Mouse (Mus musculus) spleen, postnatal 0 days (tissue): Measurements from ENCODE around the gene Krtap5-5. TPM values are rescaled to one million over a fixed set of nuclear protein-coding genes. Genes with fewer than 3 reads are reported as not detected.

Experiments
- polyA plus RNA-seq: library from polyadenylated mRNA; unstranded; fragments of >200 nt; fragmentation: Nextera tagmentation; extraction: Ambion mirVana; gene quantifications from 2 replicates; pipeline ENCODE4 v1.2.1, GENCODE M21; 2015

Gene Krtap5-5
- not detected in 2 replicates for polyA plus RNA-seq

GRCm38 (mm10) chr7:142229871-142230270 is at the start of gene Krtap5-5:
Gene Krtap5-5, minus strand, starts transcription at chr7:142229971.

GRCm38 (mm10) chr7:142274263-142274662 is 44.5 kb upstream of the Krtap5-5 start, which contains the start of gene Gm4559:
Gene Gm4559, minus strand, starts transcription at chr7:142274363.

GRCm38 (mm10) chr7:142258254-142258653 is 28.5 kb upstream of the Krtap5-5 start, which contains the start of gene Gm2431:
Gene Gm2431, minus strand, starts transcription at chr7:142258354.

GRCm38 (mm10) chr7:142240978-142241377 is 11.2 kb upstream of the Krtap5-5 start, which contains the start of gene Gm40460:
Gene Gm40460, minus strand, starts transcription at chr7:142241078.

GRCm38 (mm10) chr7:142211559-142211958 is 18.2 kb downstream of the Krtap5-5 start, which contains the start of gene Gm7579:
Gene Gm7579, plus strand, starts transcription at chr7:142211859.

GRCm38 (mm10) chr7:142201064-142201463 is 28.7 kb downstream of the Krtap5-5 start, which contains the start of gene Krtap5-3:
Gene Krtap5-3, plus strand, starts transcription at chr7:142201364.

GRCm38 (mm10) chr7:142190289-142190688 is 39.5 kb downstream of the Krtap5-5 start, which contains the start of gene Gm10153:
Gene Gm10153, minus strand, starts transcription at chr7:142190389.

Other genes with a start within 250 kb of the Krtap5-5 start
- 79.0 and 80.7 TPM in 2 replicates for gene Mob2, start 168.9 kb downstream of the Krtap5-5 start, polyA plus RNA-seq
- 3.8 and 3.9 TPM in 2 replicates for gene Dusp8, start 134.1 kb downstream of the Krtap5-5 start, polyA plus RNA-seq
- not detected in 2 replicates for gene Gm45618, start 109.2 kb downstream of the Krtap5-5 start, polyA plus RNA-seq
- gene Gm39115, start 93.9 kb downstream of the Krtap5-5 start, polyA plus RNA-seq, result not detected in 2 replicates
- gene Gm45337, start 85.4 kb downstream of the Krtap5-5 start, polyA plus RNA-seq, result not detected in 2 replicates
- not detected in 2 replicates for gene Gm29735, start 72.9 kb downstream of the Krtap5-5 start, polyA plus RNA-seq
- gene Gm4553, start 64.2 kb downstream of the Krtap5-5 start, polyA plus RNA-seq, result not detected in 2 replicates
- not detected in 2 replicates for gene Krtap5-2, start 54.0 kb downstream of the Krtap5-5 start, polyA plus RNA-seq
- not detected in 2 replicates for gene Gm10153, start 39.6 kb downstream of the Krtap5-5 start, polyA plus RNA-seq
- not detected in 2 replicates for gene Krtap5-3, start 28.6 kb downstream of the Krtap5-5 start, polyA plus RNA-seq
- gene Gm7579, start 18.1 kb downstream of the Krtap5-5 start, polyA plus RNA-seq, result not detected in 2 replicates
- not detected in 2 replicates for gene Gm40460, start 11.1 kb upstream of the Krtap5-5 start, polyA plus RNA-seq
- gene Gm2431, start 28.4 kb upstream of the Krtap5-5 start, polyA plus RNA-seq, result not detected in 2 replicates
- gene Gm4559, start 44.4 kb upstream of the Krtap5-5 start, polyA plus RNA-seq, result not detected in 2 replicates
- not detected in 2 replicates for gene Krtap5-1, start 67.1 kb upstream of the Krtap5-5 start, polyA plus RNA-seq
- not detected in 2 replicates for gene Krtap5-4, start 73.6 kb upstream of the Krtap5-5 start, polyA plus RNA-seq
- 1.9 and 2.0 TPM in 2 replicates for gene Ifitm10, start 143.8 kb upstream of the Krtap5-5 start, polyA plus RNA-seq
- gene Gm49369, start 152.7 kb upstream of the Krtap5-5 start, polyA plus RNA-seq, result 0.38 TPM in 1 of 2 replicates, not detected in the other
- gene Ctsd, start 158.1 kb upstream of the Krtap5-5 start, polyA plus RNA-seq, result 230 and 269 TPM in 2 replicates
- gene Syt8, start 204.9 kb upstream of the Krtap5-5 start, polyA plus RNA-seq, result 0.39 and 0.79 TPM in 2 replicates
- gene Tnni2, start 211.8 kb upstream of the Krtap5-5 start, polyA plus RNA-seq, result 4.7 and 8.0 TPM in 2 replicates
- gene Lsp1, start 230.8 kb upstream of the Krtap5-5 start, polyA plus RNA-seq, result 82.2 and 114 TPM in 2 replicates